Mouse (Mus musculus) CH12.LX (cell line): Measurements from ENCODE around the gene Itprip. TPM values are rescaled to one million over a fixed set of nuclear protein-coding genes. Genes with fewer than 3 reads are reported as not detected.

Experiments
- DNase-seq: peaks from one replicate; pipeline ENCODE4 v3.0.0-alpha.2; 2013; ENCODE audit errors: extremely low read depth
- H3K27ac ChIP-seq: 2 replicates; pipeline ENCODE4 v1.5.1; 2012; ENCODE audit warnings: low read depth, mild to moderate bottlenecking, control low read depth, moderate library complexity; ENCODE audit not compliant: insufficient read depth
- H3K27me3 ChIP-seq: replicated peaks from 2 replicates; pipeline ENCODE3; 2012; ENCODE audit warnings: inconsistent platforms
- H3K36me3 ChIP-seq, 2 experiments: replicated peaks in 1 of 2; 2 replicates each; pipeline versions ENCODE3 to v1.6.1; 2012; ENCODE audit warnings: inconsistent platforms in 1 of 2, low read length in 1 of 2, mild to moderate bottlenecking in 1 of 2, mixed read lengths in 1 of 2, moderate library complexity in 1 of 2; ENCODE audit not compliant: control insufficient read depth in 1 of 2, insufficient read depth in 1 of 2
- H3K4me1 ChIP-seq, 2 experiments: 2 replicates each; pipeline ENCODE4 v1.6.1; 2012; ENCODE audit warnings: inconsistent platforms in 1 of 2, moderate library complexity in 1 of 2; ENCODE audit not compliant: insufficient read depth in 2 of 2, control insufficient read depth in 1 of 2
- H3K4me2 ChIP-seq: 2 replicates; pipeline ENCODE4 v1.6.1; 2012; ENCODE audit warnings: low read depth, mild to moderate bottlenecking, control low read depth; ENCODE audit not compliant: poor library complexity, insufficient read depth, severe bottlenecking
- H3K4me3 ChIP-seq, 3 experiments: fragments of 150-350 bp in 1 of 3; sonication (generic) in 1 of 3; replicated peaks in 1 of 3; 2 replicates each; pipeline versions ENCODE3 to v1.5.1; 2011 to 2012; ENCODE audit warnings: low read depth in 2 of 3, low read length in 2 of 3, mild to moderate bottlenecking in 2 of 3, moderate library complexity in 2 of 3, control low read depth in 1 of 3, improper control_type of control experiment in 1 of 3, inconsistent platforms in 1 of 3, mixed read lengths in 1 of 3; ENCODE audit not compliant: poor library complexity in 1 of 3
- H3K79me2 ChIP-seq: replicated peaks from 2 replicates; pipeline ENCODE4 v1.6.1; 2012; ENCODE audit warnings: mild to moderate bottlenecking, moderate library complexity; ENCODE audit not compliant: control insufficient read depth, poor library complexity, insufficient read depth, severe bottlenecking; ENCODE audit errors: extremely low read depth
- H3K9ac ChIP-seq: 2 replicates; pipeline ENCODE4 v1.6.1; 2012; ENCODE audit warnings: low read depth, mild to moderate bottlenecking, control low read depth, moderate library complexity; ENCODE audit not compliant: insufficient read depth
- H3K9me3 ChIP-seq: replicated peaks from 2 replicates; pipeline ENCODE3; 2012; ENCODE audit warnings: low read length, inconsistent platforms, mixed read lengths
- BHLHE40 ChIP-seq: IDR thresholded peaks from 2 replicates; pipeline ENCODE4 v1.6.1; 2011; ENCODE audit warnings: mild to moderate bottlenecking, low read depth, low read length, improper control_type of control experiment
- E2F4 ChIP-seq: IDR thresholded peaks from 2 replicates; pipeline ENCODE4 v1.6.1; 2011; ENCODE audit warnings: low read depth, low read length, improper control_type of control experiment; ENCODE audit not compliant: insufficient replicate concordance
- ELF1 ChIP-seq: IDR thresholded peaks from 2 replicates; pipeline ENCODE4 v1.6.1; 2014; ENCODE audit warnings: low read depth, mild to moderate bottlenecking, inconsistent platforms, low read length, improper control_type of control experiment
- ETS1 ChIP-seq: conservative IDR thresholded peaks from 2 replicates; pipeline ENCODE4 v1.6.1; 2012; ENCODE audit warnings: low read depth, mild to moderate bottlenecking, inconsistent platforms, low read length, improper control_type of control experiment, moderate library complexity
- GABPA ChIP-seq: IDR thresholded peaks from 2 replicates; pipeline ENCODE4 v1.6.1; 2012; ENCODE audit warnings: low read depth, low read length, improper control_type of control experiment, inconsistent platforms; ENCODE audit not compliant: insufficient replicate concordance
- IRF4 ChIP-seq: IDR thresholded peaks from 2 replicates; pipeline ENCODE4 v1.6.1; 2014; ENCODE audit warnings: low read depth, mild to moderate bottlenecking, inconsistent platforms, low read length, improper control_type of control experiment
- JUN ChIP-seq: IDR thresholded peaks from 2 replicates; pipeline ENCODE4 v1.6.1; 2011; ENCODE audit warnings: low read depth, mild to moderate bottlenecking, low read length, improper control_type of control experiment, moderate library complexity; ENCODE audit not compliant: insufficient read depth
- JUND ChIP-seq: conservative IDR thresholded peaks from 2 replicates; pipeline ENCODE4 v1.6.1; 2011; ENCODE audit warnings: low read depth, low read length, improper control_type of control experiment
- KAT2A ChIP-seq: IDR thresholded peaks from 2 replicates; pipeline ENCODE4 v1.6.1; 2012; ENCODE audit warnings: low read length, improper control_type of control experiment, inconsistent platforms; ENCODE audit not compliant: insufficient replicate concordance
- MAX ChIP-seq: IDR thresholded peaks from 2 replicates; pipeline ENCODE4 v1.6.1; 2011; ENCODE audit warnings: low read length, improper control_type of control experiment
- MEF2A ChIP-seq: IDR thresholded peaks from 2 replicates; pipeline ENCODE4 v1.6.1; 2014; ENCODE audit warnings: low read depth, mild to moderate bottlenecking, inconsistent platforms, low read length, improper control_type of control experiment, borderline replicate concordance
- PAX5 ChIP-seq: IDR thresholded peaks from 2 replicates; pipeline ENCODE4 v1.6.1; 2012; ENCODE audit warnings: low read length, inconsistent platforms, mixed read lengths
- POLR2A ChIP-seq: IDR thresholded peaks from 2 replicates; pipeline ENCODE4 v1.6.1; 2011; ENCODE audit warnings: low read depth, mild to moderate bottlenecking, improper control_type of control experiment, low read length
- SIN3A ChIP-seq: IDR thresholded peaks from 2 replicates; pipeline ENCODE4 v1.6.1; 2012; ENCODE audit warnings: low read length, improper control_type of control experiment, inconsistent platforms
- UBTF ChIP-seq: IDR thresholded peaks from 2 replicates; pipeline ENCODE4 v1.6.1; 2012; ENCODE audit warnings: low read depth, mild to moderate bottlenecking, inconsistent platforms, low read length, improper control_type of control experiment, moderate library complexity
- ZKSCAN1 ChIP-seq: IDR thresholded peaks from 2 replicates; pipeline ENCODE4 v1.6.1; 2012; ENCODE audit warnings: low read depth, inconsistent platforms, low read length, improper control_type of control experiment, borderline replicate concordance
- ZMIZ1 ChIP-seq: IDR thresholded peaks from 2 replicates; pipeline ENCODE4 v1.6.1; 2012; ENCODE audit warnings: low read depth, mild to moderate bottlenecking, inconsistent platforms, low read length, improper control_type of control experiment
- dilution Hi-C: fragments of 300-500 bp; cut with MboI; formaldehyde crosslinking; loops from 2 replicates; pipeline ENCODE4 v1.14.3; 2020; ENCODE audit warnings: low sequenced_read_pairs; ENCODE audit not compliant: extremely low pct_unique_long_range_greater_than_20kb, extremely low pct_ligation_motif_present
- in situ Hi-C: fragments of 300-500 bp; cut with MboI; formaldehyde crosslinking; loops from 3 replicates; pipeline ENCODE4 v1.14.3; 2019; ENCODE audit warnings: low sequenced_read_pairs, low pct_ligation_motif_present, low pct_unique_long_range_greater_than_20kb, mixed read lengths
- polyA plus RNA-seq: library from polyadenylated mRNA; unstranded; fragments of >175 nt; gene quantifications from 2 replicates; pipeline ENCODE4 v1.2.1, GENCODE M21; 2012; ENCODE audit warnings: low read depth; ENCODE audit not compliant: insufficient read length
- total RNA-seq, 2 experiments: library from RNA; depleted of rRNA; stranded (reverse); fragments of 300-350 nt in 1 of 2; fragments of >200 nt in 1 of 2; gene quantifications; 2 replicates each; pipeline ENCODE4 v1.2.3; 2012 to 2014

Itprip gene
- total and polyA plus RNA-seq, 3 experiments: 9.5 to 10.9 (median 9.9) TPM

- DNase-seq: no peak
- H3K4me1 ChIP-seq: peaks cover 8 to 48% of the 10 kb centered on the region in 2 experiments
- no peaks in the 10 kb centered on the region for H3K27me3 ChIP-seq
- no peaks in the 10 kb centered on the region for H3K79me2 ChIP-seq
- H3K4me3 ChIP-seq: no peak overlapping the region
- in situ Hi-C loops: no loop called here
- peaks cover 0 to 6% of the 10 kb centered on the region in 2 experiments for H3K36me3 ChIP-seq
- dilution Hi-C loops: no loop called here
- no peak overlapping the region for H3K9ac ChIP-seq
- H3K4me2 ChIP-seq: no peak overlapping the region
- TF ChIP-seq ELF1 (no peak), SIN3A (no peak), MAX (no peak), PAX5 (no peak), KAT2A (no peak), E2F4 (no peak), ETS1 (no peak), ZMIZ1 (no peak), POLR2A (no peak), GABPA (no peak)
- TF ChIP-seq, all 38 proteins: peak for 0
- H3K27ac ChIP-seq: no peak overlapping the region
- no peaks in the 10 kb centered on the region for H3K9me3 ChIP-seq
Observed at GRCm38 (mm10) chr19:47885886-47886285, 33.2 kb downstream of the Itprip start.

- Histone ChIP-seq H3K36me3 (peaks cover 0 to 6% of the 10 kb centered on the region in 2 experiments), H3K9me3 (no peaks in the 10 kb centered on the region), H3K79me2 (no peaks in the 10 kb centered on the region), H3K4me2 (no peak overlapping the region), H3K27ac (no peak overlapping the region), H3K9ac (no peak overlapping the region), H3K4me1 (peaks cover 6 to 42% of the 10 kb centered on the region in 2 experiments), H3K4me3 (no peak overlapping the region), H3K27me3 (no peaks in the 10 kb centered on the region)
- dilution Hi-C loops: no loop called here
- no peak for DNase-seq
- in situ Hi-C loops: no loop called here
- TF ChIP-seq BHLHE40 (no peak), IRF4 (no peak), SIN3A (no peak), PAX5 (no peak), POLR2A (no peak), UBTF (no peak), ELF1 (no peak), MEF2A (no peak), JUN (no peak), ZKSCAN1 (no peak), JUND (no peak)
Observed at GRCm38 (mm10) chr19:47885191-47885743, 33.8 kb downstream of the Itprip start.
